ENCODE assay signal across 9 mouse cellular contexts in the genomic region with DNA sequence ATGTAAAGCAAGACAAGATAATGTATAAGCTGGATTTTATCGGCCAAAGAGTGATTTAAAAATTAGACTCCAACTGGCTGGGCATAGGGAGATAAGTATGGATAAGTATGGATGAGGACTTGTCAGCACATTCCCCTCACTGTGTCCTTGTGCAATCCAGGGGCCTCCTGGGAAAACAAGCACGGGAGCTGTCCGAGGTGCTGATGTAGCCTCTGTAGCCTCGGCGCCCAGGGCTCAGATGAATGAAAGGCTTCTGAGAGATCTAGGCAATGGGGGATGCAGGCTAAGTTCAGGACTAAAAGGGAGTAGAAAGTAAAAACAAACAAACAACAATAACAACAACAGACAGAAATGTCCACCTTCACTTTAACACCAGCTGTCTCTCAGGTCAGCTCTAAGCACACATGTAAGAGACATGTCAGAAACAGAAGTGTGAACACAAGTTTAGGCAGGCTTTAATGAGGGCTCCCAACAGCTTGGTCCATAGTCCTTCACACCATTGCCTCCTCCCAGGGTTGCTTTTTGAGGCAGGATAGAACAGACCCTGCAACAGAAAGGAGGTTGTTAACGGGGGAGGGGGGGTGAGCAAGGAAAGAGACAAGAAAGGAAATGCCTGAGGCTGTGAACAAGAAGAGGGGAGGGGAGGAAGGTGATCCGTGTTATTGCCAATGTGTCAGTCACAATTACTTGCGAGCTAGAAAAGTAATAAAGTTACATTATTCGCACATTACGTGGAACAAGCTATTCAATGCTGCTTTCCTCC.
DNase-seq lines count a peak whose midpoint lies in the region; ATAC-seq and TF ChIP-seq lines count a peak whose summit lies in the region.
"Had no signal": no experiment of that assay in that cellular context is flagged by ENCODE, and none has a peak within 500 bp of the region (broad histone marks: within the 10 kb centered on the region; RNA-seq: fewer than 3 reads in every experiment).

No protein-coding gene starts in this region.

- H3K27ac ChIP-seq in intestine, embryonic 14.5 days (ENCODE audit: low read depth) = no peak overlapping the region
- H3K27ac ChIP-seq in intestine, postnatal 0 days (ENCODE audit: low read depth, low read length) = no peak overlapping the region
- no peak overlapping the region for H3K27ac ChIP-seq in MEL (ENCODE audit: control insufficient read depth, low read depth, low read length)
- no peak overlapping the region for H3K27ac ChIP-seq in embryonic facial prominence, embryonic 14.5 days (replicated peaks; ENCODE audit: low read depth, low read length)
- H3K27ac ChIP-seq: limb, embryonic 13.5 days had no signal

- TF ChIP-seq EP300 in MEL (IDR thresholded peaks at IDR 0.05; ENCODE audit: low read depth in 1 of 2, low read length in 2 of 2) = no peak

- TF ChIP-seq RAD21 in MEL (IDR thresholded peaks at IDR 0.05; ENCODE audit: low read depth, low read length) = no peak

- H3K4me3 ChIP-seq in intestine, embryonic 14.5 days (ENCODE audit: low read depth, low read length) = no peak overlapping the region
- no peak overlapping the region for H3K4me3 ChIP-seq in intestine, postnatal 0 days (ENCODE audit: low read depth, low read length)
- H3K4me3 ChIP-seq in MEL (ENCODE audit: control insufficient read depth in 1 of 2, insufficient read depth in 1 of 2, low read depth in 2 of 2, low read length in 2 of 2) = no peak overlapping the region
- H3K4me3 ChIP-seq in embryonic facial prominence, embryonic 14.5 days (ENCODE audit: low read depth, low read length) = no peak overlapping the region
- H3K4me3 ChIP-seq: limb, embryonic 13.5 days had no signal

- no peak for TF ChIP-seq POLR2A in MEL (IDR thresholded peaks at IDR 0.05; ENCODE audit: control insufficient read depth in 1 of 2, insufficient read depth in 1 of 2, low read depth in 1 of 2, low read length in 2 of 2, poor library complexity in 1 of 2)

- H3K9ac ChIP-seq in intestine, embryonic 14.5 days (ENCODE audit: low read length) = no peak overlapping the region
- H3K9ac ChIP-seq in intestine, postnatal 0 days (ENCODE audit: low read depth, low read length) = no peak overlapping the region
- no peak overlapping the region for H3K9ac ChIP-seq in MEL (ENCODE audit: control insufficient read depth, low read depth, low read length, poor library complexity, severe bottlenecking)
- H3K9ac ChIP-seq in embryonic facial prominence, embryonic 14.5 days (ENCODE audit: low read depth, low read length) = no peak overlapping the region
- H3K9ac ChIP-seq: limb, embryonic 13.5 days had no signal

- no peaks in the 10 kb centered on the region for H3K4me1 ChIP-seq in intestine, embryonic 14.5 days (replicated peaks; ENCODE audit: control insufficient read depth, insufficient read depth, low read length)
- no peaks in the 10 kb centered on the region for H3K4me1 ChIP-seq in intestine, postnatal 0 days (replicated peaks; ENCODE audit: control insufficient read depth, insufficient read depth, low read length)
- H3K4me1 ChIP-seq in MEL (ENCODE audit: control insufficient read depth in 1 of 2, insufficient read depth in 2 of 2, low read length in 2 of 2) = no peaks in the 10 kb centered on the region
- H3K4me1 ChIP-seq in embryonic facial prominence, embryonic 14.5 days (ENCODE audit: control insufficient read depth, insufficient read depth, low read length) = no peaks in the 10 kb centered on the region
- H3K4me1 ChIP-seq: limb, embryonic 13.5 days had no signal

- no peak overlapping the region for H3K4me2 ChIP-seq in intestine, embryonic 14.5 days (ENCODE audit: low read length)
- no peak overlapping the region for H3K4me2 ChIP-seq in intestine, postnatal 0 days (replicated peaks; ENCODE audit: low read depth)
- H3K4me2 ChIP-seq in embryonic facial prominence, embryonic 14.5 days (ENCODE audit: low read depth, low read length) = no peak overlapping the region
- H3K4me2 ChIP-seq: limb, embryonic 13.5 days had no signal

- 41% methylated on average over 10 of the region's 10 CpGs for WGBS in intestine, embryonic 14.5 days
- 38% methylated on average over 10 of the region's 10 CpGs for WGBS in intestine, postnatal 0 days
- 34% methylated on average over 10 of the region's 10 CpGs for WGBS in embryonic facial prominence, embryonic 14.5 days

- no peaks in the 10 kb centered on the region for H3K27me3 ChIP-seq in intestine, embryonic 14.5 days (replicated peaks; ENCODE audit: control insufficient read depth, insufficient read depth, low read length)
- no peaks in the 10 kb centered on the region for H3K27me3 ChIP-seq in intestine, postnatal 0 days (replicated peaks; ENCODE audit: control insufficient read depth, insufficient read depth, low read length)
- no peaks in the 10 kb centered on the region for H3K27me3 ChIP-seq in MEL (ENCODE audit: control insufficient read depth in 1 of 2, insufficient read depth in 2 of 2, low read length in 2 of 2)
- H3K27me3 ChIP-seq in embryonic facial prominence, embryonic 14.5 days (replicated peaks; ENCODE audit: control insufficient read depth, insufficient read depth, low read length) = no peaks in the 10 kb centered on the region
- H3K27me3 ChIP-seq: limb, embryonic 13.5 days had no signal

- DNase-seq in intestine, embryonic 14.5 days (ENCODE audit: low spot score) = peak; percentile 92
- DNase-seq in MEL (ENCODE audit: low read depth, low spot score) = peak; percentile 19
- DNase-seq in embryonic facial prominence, embryonic 14.5 days (ENCODE audit: low spot score) = peak; percentile 61
- DNase-seq in mesoderm, embryonic 11.5 days (ENCODE audit: low read depth, low spot score) = peak; percentile 82
- DNase-seq in layer of hippocampus, adult 8-10 months (ENCODE audit: low spot score in 2 of 2) = no peak
- no peak for DNase-seq in cerebellum, adult 9-10 months

- no peak for ATAC-seq in intestine, embryonic 14.5 days (replicated peaks; ENCODE audit: low FRiP score, low TSS enrichment, low read depth)
- ATAC-seq in intestine, postnatal 0 days = no peak
- no peak for ATAC-seq in embryonic facial prominence, embryonic 14.5 days (ENCODE audit: low read depth)
- no peak for ATAC-seq in frontal cortex, adult (ENCODE audit: low TSS enrichment)

- no peaks in the 10 kb centered on the region for H3K9me3 ChIP-seq in intestine, embryonic 14.5 days (ENCODE audit: control insufficient read depth, low read length)
- no peaks in the 10 kb centered on the region for H3K9me3 ChIP-seq in intestine, postnatal 0 days (ENCODE audit: control insufficient read depth)
- no peaks in the 10 kb centered on the region for H3K9me3 ChIP-seq in MEL (replicated peaks; ENCODE audit: insufficient read depth, low read length)
- no peaks in the 10 kb centered on the region for H3K9me3 ChIP-seq in embryonic facial prominence, embryonic 14.5 days (ENCODE audit: control insufficient read depth, low read length)
- H3K9me3 ChIP-seq: limb, embryonic 13.5 days had no signal

- no peak for TF ChIP-seq CTCF in intestine, postnatal 0 days (IDR thresholded peaks at IDR 0.05; ENCODE audit: low read depth)
- no peak for TF ChIP-seq CTCF in MEL (IDR thresholded peaks at IDR 0.05 in 2 of 3, conservative IDR thresholded peaks at IDR 0.05 in 1 of 3; ENCODE audit: control insufficient read depth in 1 of 3, insufficient read depth in 1 of 3, low read depth in 2 of 3, low read length in 3 of 3, poor library complexity in 1 of 3, severe bottlenecking in 1 of 3)

- no peaks in the 10 kb centered on the region for H3K79me2 ChIP-seq in MEL (ENCODE audit: control insufficient read depth, insufficient read depth, low read length, poor library complexity)

- H3K36me3 ChIP-seq in intestine, embryonic 14.5 days (ENCODE audit: control insufficient read depth, insufficient read depth, low read length) = no peaks in the 10 kb centered on the region
- no peaks in the 10 kb centered on the region for H3K36me3 ChIP-seq in intestine, postnatal 0 days (ENCODE audit: control insufficient read depth, insufficient read depth)
- H3K36me3 ChIP-seq in MEL (ENCODE audit: control insufficient read depth in 1 of 2, insufficient read depth in 2 of 2, low read length in 2 of 2) = no peaks in the 10 kb centered on the region
- H3K36me3 ChIP-seq in embryonic facial prominence, embryonic 14.5 days (ENCODE audit: control insufficient read depth, insufficient read depth, low read length) = no peaks in the 10 kb centered on the region
- H3K36me3 ChIP-seq: limb, embryonic 13.5 days had no signal

TF ChIP-seq in MEL, 35 proteins besides CTCF, POLR2A, EP300 and RAD21:
- TF ChIP-seq USF1 (IDR thresholded peaks at IDR 0.05; ENCODE audit: low read depth, low read length) = no peak
- no peak for TF ChIP-seq TAL1 (IDR thresholded peaks at IDR 0.05; ENCODE audit: low read length)
- TF ChIP-seq NELFE (IDR thresholded peaks at IDR 0.05; ENCODE audit: low read depth, low read length) = no peak

Comparison
In these comparisons a context has a peak if more than half of its experiments do, and no peak if none do; other contexts are left out.
1. DNase-seq: peak in intestine, embryonic 14.5 days (single experiment), MEL (single experiment), embryonic facial prominence, embryonic 14.5 days (single experiment) and mesoderm, embryonic 11.5 days (single experiment); none in layer of hippocampus, adult 8-10 months (0 of 2) and cerebellum, adult 9-10 months (single experiment).